Mouse (Mus musculus): ENCODE data around the gene Vps51. TPM values are rescaled to one million over a fixed set of nuclear protein-coding genes. Genes with fewer than 3 reads are reported as not detected.

Vps51 gene
- polyA plus RNA-seq, 1 experiment from 2014 or later, result 72.7 TPM

DNA sequence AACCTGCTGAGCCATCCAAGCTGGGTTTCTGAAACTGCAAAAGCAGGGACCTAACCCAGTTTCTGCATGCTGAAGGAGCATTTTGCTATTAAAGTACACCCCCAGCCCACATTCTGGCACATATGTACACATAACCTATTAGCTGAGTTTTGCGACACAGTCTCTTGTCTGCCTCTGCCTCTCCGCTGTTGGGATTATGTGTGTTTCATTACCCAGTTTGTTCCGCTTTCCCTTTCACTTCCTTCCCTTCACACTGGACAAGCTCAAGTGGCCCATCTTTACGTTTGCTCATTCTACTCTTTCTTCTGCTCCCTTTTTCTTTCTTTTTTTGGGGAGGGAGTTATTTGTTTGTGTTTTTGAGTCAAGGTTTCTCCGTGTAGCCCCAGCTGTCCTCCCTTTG is 3.1 kb downstream of the Vps51 start:
- peaks cover 58% of the 10 kb centered on the region for H3K36me3 ChIP-seq

DNA sequence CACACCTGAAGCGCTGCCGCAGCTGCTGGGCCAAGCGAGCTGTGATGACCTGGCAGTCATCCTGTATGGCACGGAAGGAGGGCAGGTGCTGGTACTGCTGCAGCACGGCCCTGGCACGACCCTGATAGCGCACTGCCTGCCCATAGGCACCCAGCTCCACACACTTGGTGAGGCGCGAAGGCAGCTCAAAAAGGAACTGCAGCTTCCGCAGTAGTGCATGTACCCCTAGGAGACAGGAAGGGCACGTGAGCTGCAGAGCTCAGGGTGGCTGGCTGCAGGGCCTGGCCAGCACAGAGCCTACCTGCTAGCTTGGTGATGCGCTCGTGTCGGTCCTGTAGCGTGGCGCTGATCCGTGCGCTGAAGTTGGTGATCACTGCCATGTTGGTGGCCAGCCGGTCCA is 5.8 kb downstream of the Vps51 start:
- Histone ChIP-seq H3K4me1 (replicated peaks) (peaks cover 24% of the 10 kb centered on the region), H3K27me3 (no peaks in the 10 kb centered on the region), H3K27ac (no peak overlapping the region), H3K4me3 (replicated peaks) (no peak overlapping the region), H3K36me3 (peaks cover 63% of the 10 kb centered on the region), H3K9ac (replicated peaks) (no peak overlapping the region), H3K9me3 (no peaks in the 10 kb centered on the region), H3K4me2 (no peak overlapping the region)
- 91% methylated on average over 19 of the region's 19 CpGs for WGBS
- ATAC-seq (ENCODE audit: insufficient number of reproducible peaks, insufficient read depth, low FRiP score, low TSS enrichment, low read depth), result no peak

More for the DNA sequence above, 3.1 kb downstream of the Vps51 start:
- Histone ChIP-seq H3K9me3 (no peaks in the 10 kb centered on the region), H3K4me1 (replicated peaks) (peaks cover 14% of the 10 kb centered on the region), H3K4me3 (replicated peaks) (no peak overlapping the region), H3K9ac (replicated peaks) (no peak overlapping the region), H3K27me3 (no peaks in the 10 kb centered on the region), H3K27ac (no peak overlapping the region), H3K4me2 (no peak overlapping the region)
- no peak for ATAC-seq (ENCODE audit: insufficient number of reproducible peaks, insufficient read depth, low FRiP score, low TSS enrichment, low read depth)
- WGBS, result 93% methylated on average over 5 of the region's 5 CpGs

- 90% methylated on average over 31 of the region's 31 CpGs for WGBS
- Histone ChIP-seq H3K4me2 (no peak overlapping the region), H3K4me3 (replicated peaks) (no peak overlapping the region), H3K9me3 (no peaks in the 10 kb centered on the region), H3K36me3 (peaks cover 63% of the 10 kb centered on the region), H3K4me1 (replicated peaks) (peaks cover 22% of the 10 kb centered on the region), H3K9ac (replicated peaks) (no peak overlapping the region), H3K27ac (no peak overlapping the region), H3K27me3 (no peaks in the 10 kb centered on the region)
- ATAC-seq (ENCODE audit: insufficient number of reproducible peaks, insufficient read depth, low FRiP score, low TSS enrichment, low read depth), result no peak
Measured at GRCm38 (mm10) chr19:6070571-6071250, 6.3 kb downstream of the Vps51 start.

DNA sequence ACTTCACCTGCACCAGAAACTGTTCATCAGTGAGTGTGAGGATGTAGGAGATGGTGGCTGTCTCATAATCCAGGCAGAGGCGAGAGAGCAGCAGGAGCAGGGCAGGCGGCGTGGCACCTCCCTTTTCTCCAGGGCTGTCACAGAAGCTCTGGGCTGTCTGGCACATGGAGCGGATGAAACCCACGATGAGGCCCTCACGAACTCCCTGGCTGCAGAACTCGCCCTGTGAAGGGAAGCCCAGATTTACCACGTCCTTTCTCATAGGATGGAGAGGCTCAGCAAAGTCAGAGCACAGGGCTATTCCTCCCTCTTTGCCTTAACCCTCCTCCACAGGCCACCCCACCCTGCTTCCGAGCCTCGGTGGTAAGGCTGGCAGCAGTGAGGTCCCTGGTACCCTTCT is 7.2 kb downstream of the Vps51 start:
- ATAC-seq (ENCODE audit: insufficient number of reproducible peaks, insufficient read depth, low FRiP score, low TSS enrichment, low read depth), result no peak
- WGBS, result 91% methylated on average over 10 of the region's 10 CpGs
- Histone ChIP-seq H3K36me3 (peaks cover 59% of the 10 kb centered on the region), H3K27me3 (no peaks in the 10 kb centered on the region), H3K9me3 (no peaks in the 10 kb centered on the region), H3K4me1 (replicated peaks) (peaks cover 22% of the 10 kb centered on the region), H3K9ac (replicated peaks) (no peak overlapping the region), H3K4me3 (replicated peaks) (no peak overlapping the region), H3K4me2 (no peak overlapping the region), H3K27ac (no peak overlapping the region)

- H3K9ac ChIP-seq (replicated peaks), result no peak overlapping the region; the same call in 1 of the 2 replicates
Measured at GRCm38 (mm10) chr19:6068951-6069350, 8.1 kb downstream of the Vps51 start.

GRCm38 (mm10) chr19:6067724-6068415 is 9.2 kb downstream of the Vps51 start, which contains the start of gene Tm7sf2:
Gene Tm7sf2 (minus strand): TSS chr19:6068373.
- WGBS, result 10% methylated on average over 33 of the region's 33 CpGs
- peak within 1 kb of the TSS; percentile 50 for H3K4me3 ChIP-seq (replicated peaks)
- ATAC-seq (ENCODE audit: insufficient number of reproducible peaks, insufficient read depth, low FRiP score, low TSS enrichment, low read depth), result peak; percentile 87
- H3K36me3 ChIP-seq, result peaks cover 43% of the 10 kb centered on the region
- peak within 1 kb of the TSS; percentile 86 for H3K4me2 ChIP-seq
- H3K27ac ChIP-seq, result peak within 1 kb of the TSS; percentile 80
- peak within 1 kb of the TSS; percentile 62 for H3K9ac ChIP-seq (replicated peaks)
- no peaks in the 10 kb centered on the region for H3K27me3 ChIP-seq
- peaks cover 23% of the 10 kb centered on the region for H3K4me1 ChIP-seq (replicated peaks)
- no peaks in the 10 kb centered on the region for H3K9me3 ChIP-seq

More at GRCm38 (mm10) chr19:6068951-6069350, 8.1 kb downstream of the Vps51 start:
- Histone ChIP-seq H3K27me3 (no peaks in the 10 kb centered on the region), H3K9me3 (no peaks in the 10 kb centered on the region), H3K27ac (no peak overlapping the region), H3K4me1 (replicated peaks) (peaks cover 22% of the 10 kb centered on the region), H3K36me3 (peaks cover 50% of the 10 kb centered on the region), H3K4me3 (replicated peaks) (no peak overlapping the region), H3K4me2 (no peak overlapping the region)
- 80% methylated on average over 4 of the region's 4 CpGs for WGBS
- ATAC-seq (ENCODE audit: insufficient number of reproducible peaks, insufficient read depth, low FRiP score, low TSS enrichment, low read depth), result no peak

GRCm38 (mm10) chr19:6067011-6067723 is 9.9 kb downstream of the Vps51 start:
- H3K4me2 ChIP-seq, result peak overlapping the region; percentile 86
- peaks cover 38% of the 10 kb centered on the region for H3K36me3 ChIP-seq
- H3K9me3 ChIP-seq, result no peaks in the 10 kb centered on the region
- peaks cover 30% of the 10 kb centered on the region for H3K4me1 ChIP-seq (replicated peaks)
- peak overlapping the region; percentile 80 for H3K27ac ChIP-seq
- H3K9ac ChIP-seq (replicated peaks), result peak overlapping the region; percentile 62
- no peaks in the 10 kb centered on the region for H3K27me3 ChIP-seq
- H3K4me3 ChIP-seq (replicated peaks), result peak overlapping the region; percentile 50
- 1% methylated on average over 30 of the region's 30 CpGs for WGBS
- peak; percentile 38; the same call in 1 of the 2 replicates for ATAC-seq (ENCODE audit: insufficient number of reproducible peaks, insufficient read depth, low FRiP score, low TSS enrichment, low read depth)

- Histone ChIP-seq H3K4me1 (replicated peaks) (peaks cover 34% of the 10 kb centered on the region), H3K4me3 (replicated peaks) (peak overlapping the region; percentile 50), H3K36me3 (peaks cover 35% of the 10 kb centered on the region), H3K9me3 (no peaks in the 10 kb centered on the region), H3K27me3 (no peaks in the 10 kb centered on the region), H3K4me2 (peak overlapping the region; percentile 86), H3K27ac (peak overlapping the region; percentile 80), H3K9ac (replicated peaks) (peak overlapping the region; percentile 62)
- ATAC-seq (ENCODE audit: insufficient number of reproducible peaks, insufficient read depth, low FRiP score, low TSS enrichment, low read depth), result no peak
- WGBS, result 43% methylated on average over 5 of the region's 5 CpGs
Measured at GRCm38 (mm10) chr19:6066571-6066970, 10.5 kb downstream of the Vps51 start.

- Histone ChIP-seq H3K27me3 (no peaks in the 10 kb centered on the region), H3K36me3 (peaks cover 20% of the 10 kb centered on the region), H3K9ac (replicated peaks) (no peak overlapping the region), H3K4me2 (peak overlapping the region; percentile 96), H3K27ac (no peak overlapping the region), H3K4me1 (replicated peaks) (peaks cover 36% of the 10 kb centered on the region), H3K9me3 (no peaks in the 10 kb centered on the region), H3K4me3 (replicated peaks) (no peak overlapping the region)
- no peak for ATAC-seq (ENCODE audit: insufficient number of reproducible peaks, insufficient read depth, low FRiP score, low TSS enrichment, low read depth)
- 92% methylated on average over 6 of the region's 6 CpGs for WGBS
Measured at GRCm38 (mm10) chr19:6063081-6063480, 13.9 kb downstream of the Vps51 start.

- WGBS, result 71% methylated on average over 5 of the region's 5 CpGs
- Histone ChIP-seq H3K27ac (no peak overlapping the region), H3K4me1 (replicated peaks) (peaks cover 32% of the 10 kb centered on the region)
Measured at GRCm38 (mm10) chr19:6062418-6062817, 14.6 kb downstream of the Vps51 start.

More at GRCm38 (mm10) chr19:6062418-6062817, 14.6 kb downstream of the Vps51 start:
- Histone ChIP-seq H3K4me3 (replicated peaks) (peak overlapping the region; percentile 91), H3K27me3 (no peaks in the 10 kb centered on the region), H3K36me3 (peaks cover 20% of the 10 kb centered on the region), H3K9ac (replicated peaks) (peak overlapping the region; percentile 94), H3K9me3 (no peaks in the 10 kb centered on the region), H3K4me2 (peak overlapping the region; percentile 96)
- ATAC-seq (ENCODE audit: insufficient number of reproducible peaks, insufficient read depth, low FRiP score, low TSS enrichment, low read depth), result no peak
